Mouse (Mus musculus) layer of hippocampus, adult 18-20 months (tissue): ENCODE data around the gene Bivm. TPM values are rescaled to one million over a fixed set of nuclear protein-coding genes. Genes with fewer than 3 reads are reported as not detected.
A peak's percentile ranks its signal among the peaks of the same experiment; 100 is the strongest.

Source experiments
- DNase-seq, 2 experiments: peaks; one replicate each; pipeline ENCODE4 v3.0.0; 2022; ENCODE audit warnings: low spot score in 2 of 2
- total RNA-seq, 2 experiments: library from RNA; stranded (reverse); gene quantifications; 2 replicates each; pipeline ENCODE4 v1.2.3; 2021

Bivm gene
- total RNA-seq, 2 experiments from 2014 or later: 33.9 to 38.2 TPM

- no peak for DNase-seq
Measured at GRCm38 (mm10) chr1:44172656-44173055, 53.9 kb downstream of the Bivm start.

GRCm38 (mm10) chr1:44173903-44174302 is 55.1 kb downstream of the Bivm start:
- DNase-seq: no peak

- DNase-seq: no peak
Measured at GRCm38 (mm10) chr1:44178086-44178485, 59.3 kb downstream of the Bivm start.

- DNase-seq: peak in 1 of 2 experiments; percentile 12
Measured at GRCm38 (mm10) chr1:44186396-44186795, 67.6 kb downstream of the Bivm start.

Other genes starting within 250 kb of the Bivm start
- gene Tpp2, start 185.3 kb upstream of the Bivm start, total RNA-seq: 10 to 100 TPM; 44.9 to 46.4 TPM
- not detected for gene Mettl21c, start 98.9 kb upstream of the Bivm start, total RNA-seq
- gene Gm8251, start 57.0 kb upstream of the Bivm start, total RNA-seq: not detected
- 1 to 10 TPM; 7.5 to 9.9 TPM for gene Tex30, start 16.5 kb upstream of the Bivm start, total RNA-seq
- 10 to 100 TPM in 1 of 2 experiments, 1 to 10 TPM in 1; 9.5 to 10.3 TPM for gene Kdelc1, start 149 bp upstream of the Bivm start, total RNA-seq
- gene Ercc5, start 28.8 kb downstream of the Bivm start, total RNA-seq: 10 to 100 TPM; 17.5 to 19.7 TPM
- not detected for gene Mettl21e, start 100.0 kb downstream of the Bivm start, total RNA-seq